Mouse (Mus musculus) embryo, embryonic 10.5 days (tissue): ENCODE results near the gene Prl8a6.

ENCODE experiments used
- DNase-seq: peaks from one replicate; pipeline ENCODE4 v3.0.0-alpha.2; 2015; ENCODE audit warnings: low spot score

Prl8a6 gene

DNA sequence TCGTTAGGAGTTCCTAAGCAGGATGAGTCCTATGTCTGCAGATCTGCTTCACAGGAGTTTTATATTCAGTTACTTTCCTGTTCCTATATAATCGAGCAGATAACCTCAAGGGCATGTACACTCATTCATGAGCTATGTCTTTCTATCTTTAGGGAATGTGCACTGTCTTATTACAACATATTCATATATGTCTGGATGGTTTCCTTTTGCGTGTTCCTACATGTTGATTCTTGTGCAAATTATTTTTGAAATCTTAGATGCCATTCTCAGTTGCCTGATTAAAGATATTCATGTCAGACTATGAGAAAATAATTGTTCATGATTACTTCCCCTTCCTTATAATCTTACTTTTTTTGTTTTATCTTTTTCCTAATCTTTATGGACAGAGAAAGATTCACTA lies at the start of gene Prl8a6:
Gene Prl8a6 (minus strand): TSS at position 101 of the 400 bp plus-strand sequence.
- DNase-seq: no peak

DNA sequence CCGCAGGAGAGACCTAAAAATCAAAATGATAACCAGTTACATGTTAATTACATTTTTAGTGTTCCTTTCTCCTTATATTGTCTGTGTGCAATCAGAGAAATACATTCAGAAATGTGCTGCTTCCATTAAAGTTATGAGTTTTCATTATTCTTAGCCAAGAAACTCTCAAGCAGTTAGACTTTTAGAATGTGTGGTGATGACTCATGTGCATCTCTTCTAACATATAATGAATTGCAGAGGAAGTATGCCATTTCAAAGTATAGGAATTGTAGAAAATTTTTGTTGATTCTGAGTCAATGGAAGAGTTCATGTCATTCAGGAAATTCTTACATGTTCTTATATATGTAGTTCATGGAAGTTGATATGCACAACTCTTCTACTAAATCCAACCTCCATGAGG lies 5.3 kb downstream of the Prl8a6 start:
- no peak for DNase-seq

DNA sequence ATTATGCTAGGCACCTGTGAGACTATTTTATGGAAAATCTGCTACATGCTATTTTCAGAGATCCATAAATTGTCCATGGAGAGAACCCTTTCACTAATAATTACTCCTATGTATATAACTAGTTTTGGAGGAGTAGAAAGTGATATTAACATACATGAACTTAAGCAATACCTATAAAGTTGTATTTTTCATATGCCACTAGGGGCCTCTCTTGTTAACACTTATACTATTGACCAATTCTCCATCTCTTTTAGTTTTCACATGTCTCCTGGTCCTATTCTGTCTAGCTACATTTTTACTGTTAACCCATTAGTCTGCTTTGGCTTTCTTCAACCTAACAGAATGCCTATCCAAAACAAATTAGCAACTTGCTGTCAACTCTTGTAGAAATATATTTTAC lies 24.8 kb downstream of the Prl8a6 start:
- no peak for DNase-seq

DNA sequence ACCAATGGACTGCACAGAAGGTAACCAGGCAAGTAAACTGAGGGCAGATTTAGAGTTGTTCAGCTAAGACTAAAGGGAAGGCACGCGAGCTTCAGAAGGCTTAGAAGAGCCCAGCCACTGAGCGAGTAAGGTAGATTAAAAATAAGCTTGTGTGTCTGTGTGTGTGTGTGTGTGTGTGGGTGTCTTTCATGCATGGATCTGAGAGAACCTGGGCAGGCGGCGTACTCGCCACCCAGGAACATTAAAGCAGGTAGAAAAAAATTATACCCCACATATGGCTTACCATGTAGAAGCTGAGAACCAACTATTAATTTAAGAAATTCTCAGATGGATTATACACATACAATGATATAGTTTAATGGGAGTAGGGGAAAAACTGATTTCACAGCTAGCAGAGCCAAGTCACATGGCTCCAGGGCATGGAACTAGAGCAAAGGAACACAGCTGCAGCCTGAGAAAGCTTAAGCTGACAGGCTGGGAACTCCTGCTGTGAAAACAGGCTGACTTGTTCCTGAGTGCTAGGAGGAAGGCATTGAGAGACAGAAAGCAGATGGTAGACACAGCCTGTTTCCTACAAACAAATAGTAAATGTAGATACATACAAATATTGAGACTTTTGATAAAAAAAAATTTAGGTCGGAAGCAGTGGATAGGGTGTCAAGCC lies 39.3 kb downstream of the Prl8a6 start:
- DNase-seq: peak; percentile 52

DNA sequence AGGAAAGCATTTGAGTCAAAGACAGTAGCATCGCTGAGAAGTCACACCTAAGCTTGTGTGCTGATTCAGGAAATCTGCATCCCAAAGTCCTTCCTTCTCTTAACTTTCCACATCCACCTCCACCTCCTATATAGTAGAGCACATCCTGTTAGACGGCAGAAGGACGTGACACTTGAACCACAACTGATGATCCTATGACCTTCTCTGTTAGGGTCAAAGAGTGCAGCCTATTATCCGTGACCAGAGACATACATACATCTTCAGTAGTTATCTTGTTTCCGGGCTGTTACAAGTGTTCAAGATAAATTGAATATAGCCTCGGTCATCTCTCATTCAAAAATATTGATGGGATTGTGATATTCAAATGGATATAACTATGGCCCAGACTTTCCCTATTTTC lies 47.7 kb downstream of the Prl8a6 start, which contains the start of gene Prl2b1:
Gene Prl2b1 (minus strand): TSS at position 101 of the 400 bp plus-strand sequence.
- DNase-seq: no peak
